Mouse (Mus musculus): ENCODE data around the gene Rps6ka1.

- no peak for TF ChIP-seq POLR2A (IDR thresholded peaks at IDR 0.05; ENCODE audit: borderline replicate concordance, insufficient read depth, low read length)
- no peak for TF ChIP-seq CTCF (IDR thresholded peaks at IDR 0.05; ENCODE audit: borderline replicate concordance, insufficient read depth, low read depth, low read length)
Measured at GRCm38 (mm10) chr4:133872812-133873300, 14.7 kb downstream of the Rps6ka1 start.

Measured in cerebellum, adult 2 months (tissue).